Mouse (Mus musculus) ES-E14 (cell line): ENCODE data around the gene Aspdh. TPM values are rescaled to one million over a fixed set of nuclear protein-coding genes. Genes with fewer than 3 reads are reported as not detected.

Source experiments
- DNase-seq: peaks from one replicate; pipeline ENCODE4 v3.0.0-alpha.2; 2013; ENCODE audit warnings: low read depth, low spot score
- H3K27ac ChIP-seq: 2 replicates; pipeline ENCODE4 v1.5.1; 2012; ENCODE audit warnings: low read depth, mild to moderate bottlenecking, low read length, moderate library complexity, mixed read lengths; ENCODE audit not compliant: poor library complexity, insufficient read depth, severe bottlenecking
- H3K36me3 ChIP-seq: 2 replicates; pipeline ENCODE4 v1.6.1; 2012; ENCODE audit warnings: mild to moderate bottlenecking, low read length, moderate library complexity, mixed read lengths; ENCODE audit not compliant: control insufficient read depth, poor library complexity, insufficient read depth, severe bottlenecking
- H3K4me1 ChIP-seq, 2 experiments: fragments of 150-350 bp in 1 of 2; sonication (generic) in 1 of 2; 2 replicates each; pipeline ENCODE4 v1.6.1; 2012; ENCODE audit warnings: low read length in 2 of 2, mild to moderate bottlenecking in 1 of 2, mixed read lengths in 1 of 2; ENCODE audit not compliant: control insufficient read depth in 2 of 2, insufficient read depth in 2 of 2, poor library complexity in 1 of 2
- H3K4me3 ChIP-seq, 2 experiments: fragments of 150-350 bp in 1 of 2; sonication (generic) in 1 of 2; 2 replicates each; pipeline ENCODE4 v1.5.1; 2012; ENCODE audit warnings: low read length in 2 of 2, low read depth in 1 of 2, mild to moderate bottlenecking in 1 of 2, mixed read lengths in 1 of 2; ENCODE audit not compliant: insufficient read depth in 1 of 2, poor library complexity in 1 of 2, severe bottlenecking in 1 of 2
- H3K9ac ChIP-seq: 2 replicates; pipeline ENCODE4 v1.6.1; 2012; ENCODE audit warnings: low read depth, mild to moderate bottlenecking, low read length, mixed read lengths; ENCODE audit not compliant: poor library complexity, insufficient read depth, severe bottlenecking
- H3K9me3 ChIP-seq: fragments of 150-350 bp; sonication (generic); 2 replicates; pipeline ENCODE4 v1.6.1; 2012; ENCODE audit warnings: low read depth, mild to moderate bottlenecking, low read length; ENCODE audit not compliant: control insufficient read depth, insufficient read depth
- CHD2 ChIP-seq: IDR thresholded peaks from 2 replicates; pipeline ENCODE4 v1.6.1; 2014; ENCODE audit warnings: mild to moderate bottlenecking, low read depth, low read length, inconsistent platforms
- HCFC1 ChIP-seq: IDR thresholded peaks from 2 replicates; pipeline ENCODE4 v1.6.1; 2012; ENCODE audit warnings: low read length, inconsistent platforms, borderline replicate concordance; ENCODE audit not compliant: insufficient read depth
- MAFK ChIP-seq: IDR thresholded peaks from 2 replicates; pipeline ENCODE4 v1.6.1; 2014; ENCODE audit warnings: mild to moderate bottlenecking, low read depth, low read length, inconsistent platforms; ENCODE audit not compliant: insufficient read depth
- ZC3H11A ChIP-seq: IDR thresholded peaks from 2 replicates; pipeline ENCODE4 v1.6.1; 2012; ENCODE audit warnings: low read depth, mild to moderate bottlenecking, inconsistent platforms, low read length, borderline replicate concordance
- ZNF384 ChIP-seq: IDR thresholded peaks from 2 replicates; pipeline ENCODE4 v1.6.1; 2012; ENCODE audit warnings: low read depth, low read length, inconsistent platforms
- in situ Hi-C, 2 experiments: fragments of 600-800 bp; cut with MboI; formaldehyde crosslinking; loops; one replicate each; pipeline ENCODE4 v1.15.1; 2025; ENCODE audit warnings: low sequenced_read_pairs in 2 of 2, inconsistent platforms in 1 of 2; ENCODE audit not compliant: unreplicated experiment in 2 of 2
- total RNA-seq: library from RNA; depleted of rRNA; stranded (reverse); fragments of 300-350 nt; gene quantifications from 2 replicates; pipeline ENCODE4 v1.2.3, GENCODE M21; 2012

The Aspdh gene
- total RNA-seq, 1 experiment, result not detected

GRCm38 (mm10) chr7:44492166-44492826 lies 27.1 kb downstream of the Aspdh start:
- peaks cover under 1 to 4% of the 10 kb centered on the region in 2 experiments; a peak in 3 of 4 replicates for H3K4me1 ChIP-seq
- no peak overlapping the region for H3K27ac ChIP-seq
- DNase-seq, result no peak
- in situ Hi-C loops, result no loop called here
- no peak overlapping the region for H3K9ac ChIP-seq
- H3K36me3 ChIP-seq, result peaks cover 42% of the 10 kb centered on the region; the same call in 1 of the 2 replicates
- TF ChIP-seq ZC3H11A, result no peak
- no peak for TF ChIP-seq CHD2
- no peak for TF ChIP-seq ZNF384
- TF ChIP-seq HCFC1, result no peak
- TF ChIP-seq MAFK, result no peak
- no peak overlapping the region for H3K4me3 ChIP-seq
- H3K9me3 ChIP-seq, result no peaks in the 10 kb centered on the region

- peaks cover 31% of the 10 kb centered on the region; the same call in 1 of the 2 replicates for H3K36me3 ChIP-seq
- TF ChIP-seq ZNF384 (no peak), HCFC1 (no peak), MAFK (no peak), CHD2 (no peak), ZC3H11A (no peak)
- 0 out of 4 replicates have a peak overlapping the region, but pooled peaks of 1 of the 2 experiments have one; percentile 5 for H3K4me3 ChIP-seq
- no peaks in the 10 kb centered on the region for H3K9me3 ChIP-seq
- H3K9ac ChIP-seq, result no peak overlapping the region
- no peak overlapping the region for H3K27ac ChIP-seq
- DNase-seq, result no peak
- in situ Hi-C loops, result no loop called here
- peaks cover 2 to 13% of the 10 kb centered on the region in 2 experiments; a peak in 3 of 4 replicates for H3K4me1 ChIP-seq
These were observed 29.5 kb downstream of the Aspdh start for GRCm38 (mm10) chr7:44494681-44495080.

GRCm38 (mm10) chr7:44495086-44495485 lies 29.9 kb downstream of the Aspdh start:
- TF ChIP-seq CHD2 (no peak), ZNF384 (no peak), ZC3H11A (no peak), MAFK (no peak), HCFC1 (no peak)
- peaks cover 29% of the 10 kb centered on the region; the same call in 1 of the 2 replicates for H3K36me3 ChIP-seq
- H3K9ac ChIP-seq, result peak overlapping the region; percentile 93; the same call in 1 of the 2 replicates
- H3K4me3 ChIP-seq, result peak overlapping the region; percentile 79 to 83; a peak in 3 of 4 replicates
- in situ Hi-C loops, result no loop called here
- H3K27ac ChIP-seq, result peak overlapping the region; percentile 23; the same call in 1 of the 2 replicates
- no peak for DNase-seq
- H3K4me1 ChIP-seq, result peaks cover 2 to 17% of the 10 kb centered on the region in 2 experiments; a peak in 3 of 4 replicates
- H3K9me3 ChIP-seq, result no peaks in the 10 kb centered on the region

- Histone ChIP-seq H3K36me3 (peaks cover 18% of the 10 kb centered on the region; the same call in 1 of the 2 replicates), H3K9ac (peak within 1 kb of the TSS; percentile 93), H3K27ac (peak within 1 kb of the TSS; percentile 92), H3K4me1 (peaks cover 6 to 24% of the 10 kb centered on the region in 2 experiments; a peak in 3 of 4 replicates), H3K9me3 (no peaks in the 10 kb centered on the region), H3K4me3 (peak within 1 kb of the TSS; percentile 79 to 83)
- DNase-seq, result peak; percentile 99
- 0 out of 2 replicates have a peak, but pooled peaks have one; percentile 41 for TF ChIP-seq HCFC1
- TF ChIP-seq CHD2, result 0 out of 2 replicates have a peak, but pooled peaks have one; percentile 4
- TF ChIP-seq ZNF384, result no peak
- TF ChIP-seq MAFK, result no peak
- in situ Hi-C loops, result no loop called here
These were observed 31.0 kb downstream of the Aspdh start, which contains the start of the genes Emc10 and Fam71e1 for GRCm38 (mm10) chr7:44495992-44496770. Gene Emc10, minus strand, starts transcription at chr7:44496529. Gene Fam71e1, plus strand, starts transcription at chr7:44496581.
